Mouse (Mus musculus) embryonic fibroblast, embryonic 13.5 days (primary cell): ENCODE measurements at regions not wholly inside any gene's neighbourhood (a gene's known extent, or its start where the extent isn't known, plus 50 kb on each side); places are given as distances from the start of the nearest gene placed in this dataset.

Experiments used
- CTCF ChIP-seq: IDR thresholded peaks from 2 replicates; pipeline ENCODE4 v1.5.1; 2011; ENCODE audit warnings: mild to moderate bottlenecking, control low read depth, low read length, moderate library complexity, borderline replicate concordance; ENCODE audit not compliant: insufficient read depth
- POLR2A ChIP-seq: IDR thresholded peaks from 2 replicates; pipeline ENCODE4 v1.6.1; 2011; ENCODE audit warnings: low read depth, mild to moderate bottlenecking, control low read depth, low read length, moderate library complexity

DNA sequence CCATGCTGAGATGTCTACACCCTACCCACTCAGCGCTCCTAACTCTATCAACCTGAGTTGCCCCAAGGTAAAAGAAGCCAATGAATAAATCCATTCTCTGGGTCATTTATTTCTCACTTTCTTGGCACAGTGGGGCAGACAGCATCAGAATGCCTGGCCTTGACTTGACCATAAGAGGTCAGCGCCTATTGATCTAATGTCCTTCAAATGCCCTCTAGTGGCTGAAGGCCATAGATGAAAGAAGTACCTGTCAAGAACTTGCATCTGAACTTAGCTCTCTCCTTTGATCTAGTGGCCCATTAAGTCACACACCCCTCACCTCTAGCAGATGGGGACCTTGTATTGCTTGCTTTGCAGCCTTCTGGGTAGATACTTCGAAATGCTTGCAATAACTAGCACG is 159.5 kb upstream of the Smarca2 start:
- no peak for TF ChIP-seq POLR2A
- no peak for TF ChIP-seq CTCF
